Mouse (Mus musculus): ENCODE results near the gene Lman2l. TPM values are rescaled to one million over a fixed set of nuclear protein-coding genes. Genes with fewer than 3 reads are reported as not detected.

The Lman2l gene
- polyA plus RNA-seq, 1 experiment from 2014 or later = 62.9 TPM

DNA sequence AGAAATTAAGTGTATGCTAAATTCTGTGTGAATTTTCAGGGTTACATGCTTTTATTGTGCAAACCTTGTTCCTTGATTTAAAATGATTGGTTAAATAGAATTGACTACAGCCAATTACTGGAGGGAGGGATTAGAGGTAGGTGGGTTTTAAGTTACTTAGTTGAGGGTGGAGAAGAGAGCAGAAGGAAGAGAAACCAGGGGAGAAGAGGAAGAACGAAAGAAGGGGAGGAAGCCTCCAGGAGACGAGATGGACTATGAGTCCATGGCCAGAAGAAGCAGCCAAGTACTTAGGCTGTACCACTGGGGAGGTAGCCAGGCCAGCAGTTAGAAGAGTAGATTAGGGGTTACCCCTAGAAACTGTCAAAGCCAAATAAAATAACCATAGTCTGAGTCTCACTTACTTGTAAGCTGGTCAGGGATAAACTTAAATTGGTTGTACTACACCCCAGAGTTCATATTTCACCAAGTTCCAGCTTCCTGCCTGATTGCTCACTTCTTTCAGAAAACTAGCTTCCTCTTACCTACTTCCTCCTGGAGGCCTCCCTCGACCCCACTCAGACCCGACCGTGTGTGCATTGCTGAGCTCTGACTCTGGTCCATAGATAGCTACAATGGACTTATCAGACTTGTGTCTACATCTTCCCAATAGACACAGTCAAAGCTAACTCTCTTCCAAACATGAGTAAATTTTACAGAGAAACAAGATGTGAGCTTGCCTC lies 1.2 kb upstream of the Lman2l start:
- DNase-seq (ENCODE audit: low spot score) = no peak
- Histone ChIP-seq H3K9me3 (no peaks in the 10 kb centered on the region), H3K4me1 (replicated peaks) (peaks cover 12% of the 10 kb centered on the region), H3K27me3 (ENCODE audit: insufficient read depth, poor library complexity, severe bottlenecking) (no peaks in the 10 kb centered on the region), H3K4me3 (no peak overlapping the region), H3K27ac (no peak overlapping the region), H3K36me3 (peaks cover 22% of the 10 kb centered on the region)
- WGBS = 88% methylated on average over 5 of the region's 5 CpGs

- no peaks in the 10 kb centered on the region for H3K27me3 ChIP-seq (ENCODE audit: insufficient read depth, poor library complexity, severe bottlenecking)
- peaks cover 12% of the 10 kb centered on the region for H3K4me1 ChIP-seq (replicated peaks)
- H3K36me3 ChIP-seq = peaks cover 28% of the 10 kb centered on the region
- no peaks in the 10 kb centered on the region for H3K9me3 ChIP-seq
- DNase-seq (ENCODE audit: low spot score) = no peak
- H3K4me3 ChIP-seq = peak overlapping the region; percentile 76
- peak overlapping the region; percentile 77 for H3K27ac ChIP-seq
- 47% methylated on average over 8 of the region's 8 CpGs for WGBS
Observed at GRCm38 (mm10) chr1:36445508-36445907, 437 bp upstream of the Lman2l start.

DNA sequence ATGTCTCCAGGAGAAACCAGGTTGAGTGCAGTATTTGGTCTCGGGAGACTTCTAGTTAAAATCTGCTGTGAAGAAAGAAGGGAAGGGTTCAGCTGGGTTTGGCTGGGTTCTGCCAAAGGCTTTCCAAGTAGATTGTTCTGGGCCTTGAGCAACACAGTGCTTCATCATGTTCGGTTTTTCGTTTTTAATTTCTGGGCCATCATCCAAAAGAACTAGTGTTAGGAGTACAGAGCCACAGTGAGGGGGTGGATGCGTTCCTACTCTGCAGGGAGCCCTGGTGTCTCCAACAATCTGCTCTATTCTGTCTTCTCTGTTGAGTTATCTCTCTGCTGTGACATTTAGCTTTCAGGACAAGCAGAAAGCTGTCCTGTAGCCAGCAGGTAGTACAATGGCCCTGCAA lies 4.0 kb downstream of the Lman2l start:
- Histone ChIP-seq H3K4me1 (replicated peaks) (peaks cover 12% of the 10 kb centered on the region), H3K9me3 (no peaks in the 10 kb centered on the region), H3K27me3 (ENCODE audit: insufficient read depth, poor library complexity, severe bottlenecking) (no peaks in the 10 kb centered on the region), H3K27ac (no peak overlapping the region), H3K36me3 (peaks cover 69% of the 10 kb centered on the region), H3K4me3 (no peak overlapping the region)
- WGBS = 93% methylated on average over 4 of the region's 4 CpGs
- no peak for DNase-seq (ENCODE audit: low spot score)

GRCm38 (mm10) chr1:36437223-36437622 lies 7.8 kb downstream of the Lman2l start:
- H3K27ac ChIP-seq = no peak overlapping the region
- DNase-seq (ENCODE audit: low spot score) = no peak
- 89% methylated on average over 3 of the region's 3 CpGs for WGBS
- H3K27me3 ChIP-seq (ENCODE audit: insufficient read depth, poor library complexity, severe bottlenecking) = no peaks in the 10 kb centered on the region
- peaks cover 94% of the 10 kb centered on the region for H3K36me3 ChIP-seq
- H3K9me3 ChIP-seq = no peaks in the 10 kb centered on the region
- no peak overlapping the region for H3K4me3 ChIP-seq
- H3K4me1 ChIP-seq (replicated peaks) = no peaks in the 10 kb centered on the region

- Histone ChIP-seq H3K4me3 (no peak overlapping the region), H3K36me3 (peaks cover 94% of the 10 kb centered on the region), H3K27me3 (ENCODE audit: insufficient read depth, poor library complexity, severe bottlenecking) (no peaks in the 10 kb centered on the region), H3K27ac (no peak overlapping the region), H3K4me1 (replicated peaks) (no peaks in the 10 kb centered on the region), H3K9me3 (no peaks in the 10 kb centered on the region)
- WGBS = 96% methylated on average over 6 of the region's 6 CpGs
- no peak for DNase-seq (ENCODE audit: low spot score)
Observed at GRCm38 (mm10) chr1:36436515-36436914, 8.6 kb downstream of the Lman2l start.

GRCm38 (mm10) chr1:36435071-36435470 lies 10.0 kb downstream of the Lman2l start:
- DNase-seq (ENCODE audit: low spot score) = no peak
- Histone ChIP-seq H3K4me3 (no peak overlapping the region), H3K4me1 (replicated peaks) (no peaks in the 10 kb centered on the region), H3K27ac (no peak overlapping the region), H3K27me3 (ENCODE audit: insufficient read depth, poor library complexity, severe bottlenecking) (no peaks in the 10 kb centered on the region), H3K9me3 (no peaks in the 10 kb centered on the region), H3K36me3 (peaks cover 98% of the 10 kb centered on the region)
- WGBS = 72% methylated on average over 4 of the region's 4 CpGs

GRCm38 (mm10) chr1:36433616-36434015 lies 11.5 kb downstream of the Lman2l start:
- Histone ChIP-seq H3K27me3 (ENCODE audit: insufficient read depth, poor library complexity, severe bottlenecking) (no peaks in the 10 kb centered on the region), H3K27ac (no peak overlapping the region), H3K4me1 (replicated peaks) (no peaks in the 10 kb centered on the region), H3K4me3 (no peak overlapping the region), H3K36me3 (peaks cover 99% of the 10 kb centered on the region), H3K9me3 (no peaks in the 10 kb centered on the region)
- no peak for DNase-seq (ENCODE audit: low spot score)
- WGBS = 92% methylated on average over 3 of the region's 3 CpGs

DNA sequence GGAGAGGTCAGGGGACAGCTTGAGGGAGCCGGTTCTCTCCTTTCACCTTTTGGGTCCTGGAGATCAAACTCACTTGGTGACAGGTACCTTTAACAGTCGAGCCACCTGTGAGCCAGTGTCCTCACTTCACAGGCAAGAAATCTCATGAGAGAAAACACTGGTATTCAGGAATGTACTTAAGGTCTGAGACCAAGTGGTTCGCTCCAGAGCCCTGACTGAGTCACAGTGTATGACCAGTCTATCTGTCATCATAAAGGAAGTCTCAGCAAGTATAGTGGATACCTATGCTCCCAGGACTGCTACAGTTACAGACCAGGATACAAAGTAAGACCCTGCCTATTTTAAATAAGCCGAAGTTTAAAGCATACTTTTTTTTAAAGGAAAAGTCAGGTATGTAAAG lies 12.1 kb downstream of the Lman2l start:
- no peak overlapping the region for H3K4me3 ChIP-seq
- no peaks in the 10 kb centered on the region for H3K9me3 ChIP-seq
- peaks cover 99% of the 10 kb centered on the region for H3K36me3 ChIP-seq

GRCm38 (mm10) chr1:36429511-36429910 lies 15.6 kb downstream of the Lman2l start:
- 96% methylated on average over 2 of the region's 2 CpGs for WGBS
- peaks cover 99% of the 10 kb centered on the region for H3K36me3 ChIP-seq
- DNase-seq (ENCODE audit: low spot score) = no peak

More for the DNA sequence above, 12.1 kb downstream of the Lman2l start:
- Histone ChIP-seq H3K27me3 (ENCODE audit: insufficient read depth, poor library complexity, severe bottlenecking) (no peaks in the 10 kb centered on the region), H3K4me1 (replicated peaks) (no peaks in the 10 kb centered on the region), H3K27ac (no peak overlapping the region)
- WGBS = 89% methylated on average over 4 of the region's 4 CpGs
- no peak for DNase-seq (ENCODE audit: low spot score)

GRCm38 (mm10) chr1:36404531-36404930 lies 40.5 kb downstream of the Lman2l start:
- Histone ChIP-seq H3K4me3 (no peak overlapping the region), H3K27me3 (ENCODE audit: insufficient read depth, poor library complexity, severe bottlenecking) (no peaks in the 10 kb centered on the region), H3K36me3 (no peaks in the 10 kb centered on the region), H3K4me1 (replicated peaks) (peaks cover 4% of the 10 kb centered on the region), H3K27ac (no peak overlapping the region), H3K9me3 (no peaks in the 10 kb centered on the region)
- no peak for DNase-seq (ENCODE audit: low spot score)
- WGBS = 85% methylated on average over 6 of the region's 6 CpGs

More at GRCm38 (mm10) chr1:36429511-36429910, 15.6 kb downstream of the Lman2l start:
- no peak overlapping the region for H3K27ac ChIP-seq
- H3K4me1 ChIP-seq (replicated peaks) = no peaks in the 10 kb centered on the region
- no peaks in the 10 kb centered on the region for H3K27me3 ChIP-seq (ENCODE audit: insufficient read depth, poor library complexity, severe bottlenecking)
- H3K9me3 ChIP-seq = no peaks in the 10 kb centered on the region
- H3K4me3 ChIP-seq = no peak overlapping the region

DNA sequence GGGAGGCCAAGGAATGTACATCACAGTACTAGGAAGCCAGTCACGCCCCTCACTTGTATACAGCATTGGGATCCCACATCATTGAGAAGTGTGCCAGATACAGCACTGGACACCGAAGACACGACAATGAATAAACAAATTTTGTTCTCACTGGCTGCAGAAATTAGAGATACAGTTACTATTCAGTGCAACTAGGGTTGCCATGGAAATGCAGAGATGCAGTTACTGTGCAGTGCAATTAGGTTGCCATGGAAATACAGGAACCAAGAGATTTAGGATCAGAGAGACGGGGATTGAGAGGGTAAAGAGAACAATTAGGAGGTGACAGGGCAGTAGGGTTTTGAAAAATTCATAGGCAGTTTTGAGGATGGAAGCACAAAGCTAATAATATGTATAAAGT lies 43.6 kb downstream of the Lman2l start:
- 81% methylated on average over 4 of the region's 4 CpGs for WGBS
- H3K27ac ChIP-seq = no peak overlapping the region
- no peak for DNase-seq (ENCODE audit: low spot score)

GRCm38 (mm10) chr1:36397041-36397440 lies 48.0 kb downstream of the Lman2l start:
- Histone ChIP-seq H3K27me3 (ENCODE audit: insufficient read depth, poor library complexity, severe bottlenecking) (no peaks in the 10 kb centered on the region), H3K4me1 (replicated peaks) (peaks cover 4% of the 10 kb centered on the region; the same call in 1 of the 2 replicates), H3K27ac (no peak overlapping the region), H3K9me3 (no peaks in the 10 kb centered on the region), H3K36me3 (no peaks in the 10 kb centered on the region), H3K4me3 (no peak overlapping the region)
- DNase-seq (ENCODE audit: low spot score) = peak; percentile 3
- WGBS = 24% methylated on average over 6 of the region's 6 CpGs

More for the DNA sequence above, 43.6 kb downstream of the Lman2l start:
- Histone ChIP-seq H3K4me1 (replicated peaks) (peaks cover 4% of the 10 kb centered on the region), H3K4me3 (no peak overlapping the region), H3K9me3 (no peaks in the 10 kb centered on the region), H3K36me3 (no peaks in the 10 kb centered on the region), H3K27me3 (ENCODE audit: insufficient read depth, poor library complexity, severe bottlenecking) (no peaks in the 10 kb centered on the region)

- H3K4me3 ChIP-seq = no peak overlapping the region
- no peak for DNase-seq (ENCODE audit: low spot score)
- WGBS = 69% methylated on average over 4 of the region's 4 CpGs
- no peaks in the 10 kb centered on the region for H3K36me3 ChIP-seq
- no peaks in the 10 kb centered on the region for H3K27me3 ChIP-seq (ENCODE audit: insufficient read depth, poor library complexity, severe bottlenecking)
- H3K9me3 ChIP-seq = no peaks in the 10 kb centered on the region
- H3K4me1 ChIP-seq (replicated peaks) = 0 out of 2 replicates have a peak, but pooled peaks cover 2% of the 10 kb centered on the region
- H3K27ac ChIP-seq = no peak overlapping the region
Observed at GRCm38 (mm10) chr1:36379582-36379981, 65.5 kb downstream of the Lman2l start.

Measured in hindbrain, embryonic 10.5 days (tissue).